In the genomic region with DNA sequence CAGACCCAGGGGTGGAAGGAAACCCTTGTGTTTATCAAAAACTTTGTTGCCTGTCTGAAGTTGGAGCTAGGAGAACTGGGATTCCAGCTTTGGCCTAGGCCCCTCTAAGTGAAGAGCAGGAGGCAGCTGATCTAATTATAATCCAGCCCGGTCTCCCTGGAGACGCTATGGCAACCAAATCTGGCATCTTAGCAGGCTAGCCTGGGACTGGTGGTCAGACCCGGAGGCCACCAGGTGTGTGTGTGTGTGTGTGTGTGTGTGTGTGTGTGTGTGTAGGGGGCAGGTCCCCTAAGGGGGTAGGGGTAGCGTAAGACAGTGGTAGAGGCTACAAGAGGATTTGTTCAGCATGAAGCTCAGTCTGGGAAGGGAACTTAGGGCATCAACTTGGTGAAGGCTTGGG, we compare ENCODE assay signal across 9 mouse cellular contexts. TPM values are rescaled to one million over a fixed set of nuclear protein-coding genes. Genes with fewer than 3 reads are reported as not detected.
DNase-seq lines count a peak whose midpoint lies in the region; ATAC-seq and TF ChIP-seq lines count a peak whose summit lies in the region.
"Had no signal": no experiment of that assay in that cellular context is flagged by ENCODE, and none has a peak within 500 bp of the region (broad histone marks: within the 10 kb centered on the region; RNA-seq: fewer than 3 reads in every experiment).

No protein-coding gene starts in this region.

- peak overlapping the region; percentile 60; the same call in 1 of the 2 replicates for H3K4me3 ChIP-seq in heart, embryonic 11.5 days (ENCODE audit: low read depth, low read length)
- H3K4me3 ChIP-seq in heart, embryonic 16.5 days (ENCODE audit: low read length), result peak overlapping the region; percentile 20; the same call in 1 of the 2 replicates
- peak overlapping the region; percentile 63; the same call in 1 of the 2 replicates for H3K4me3 ChIP-seq in limb, embryonic 13.5 days
- H3K4me3 ChIP-seq in olfactory bulb, adult 2 months (ENCODE audit: insufficient read depth, low read depth, low read length), result peak overlapping the region; percentile 38

- H3K4me2 ChIP-seq in heart, embryonic 11.5 days, result peak overlapping the region; percentile 89
- H3K4me2 ChIP-seq in heart, embryonic 16.5 days (ENCODE audit: low read depth, low read length), result peak overlapping the region; percentile 59
- H3K4me2 ChIP-seq in limb, embryonic 13.5 days (replicated peaks), result peak overlapping the region; percentile 77

- peak; percentile 22 for ATAC-seq in heart, embryonic 11.5 days (replicated peaks; ENCODE audit: insufficient number of reproducible peaks, low FRiP score, low TSS enrichment)
- ATAC-seq in heart, embryonic 16.5 days (replicated peaks; ENCODE audit: extremely low read depth, insufficient read depth, low FRiP score), result peak; percentile 46
- ATAC-seq in limb, embryonic 13.5 days (ENCODE audit: low FRiP score, low read depth), result peak; percentile 2; the same call in 1 of the 2 replicates
- no peak for ATAC-seq in inflammation-experienced regulatory T-cells, adult 6 months

- H3K27me3 ChIP-seq in heart, embryonic 11.5 days (ENCODE audit: control insufficient read depth, insufficient read depth, low read length), result no peaks in the 10 kb centered on the region
- no peaks in the 10 kb centered on the region for H3K27me3 ChIP-seq in heart, embryonic 16.5 days (ENCODE audit: control insufficient read depth, insufficient read depth, low read length)
- no peaks in the 10 kb centered on the region for H3K27me3 ChIP-seq in limb, embryonic 13.5 days

- peaks cover 4% of the 10 kb centered on the region; the same call in 1 of the 2 replicates for H3K36me3 ChIP-seq in heart, embryonic 11.5 days (ENCODE audit: control insufficient read depth, insufficient read depth, low read length)
- H3K36me3 ChIP-seq in heart, embryonic 16.5 days (ENCODE audit: control insufficient read depth, insufficient read depth), result peaks cover 7% of the 10 kb centered on the region; the same call in 1 of the 2 replicates
- H3K36me3 ChIP-seq in limb, embryonic 13.5 days, result peaks cover 18% of the 10 kb centered on the region

- WGBS in heart, embryonic 11.5 days (ENCODE audit: insufficient replicate concordance), result 39% methylated on average over 4 of the region's 4 CpGs
- WGBS in heart, embryonic 16.5 days, result 39% methylated on average over 4 of the region's 4 CpGs
- 56% methylated on average over 4 of the region's 4 CpGs for WGBS in limb, embryonic 13.5 days
- 6% methylated on average over 4 of the region's 4 CpGs for WGBS in olfactory bulb, adult 2 months

- no peak for TF ChIP-seq CTCF in brain, embryonic 14.5 days (IDR thresholded peaks at IDR 0.05; ENCODE audit: borderline replicate concordance, extremely low read depth, insufficient read depth, insufficient read length)
- TF ChIP-seq CTCF in olfactory bulb, adult 2 months (IDR thresholded peaks at IDR 0.05; ENCODE audit: insufficient read depth, low read depth, low read length), result no peak

- peaks cover 42% of the 10 kb centered on the region for H3K4me1 ChIP-seq in heart, embryonic 11.5 days (ENCODE audit: control insufficient read depth, insufficient read depth, low read length)
- peaks cover 32% of the 10 kb centered on the region for H3K4me1 ChIP-seq in heart, embryonic 16.5 days (ENCODE audit: control insufficient read depth, insufficient read depth, low read length)
- peaks cover 51% of the 10 kb centered on the region for H3K4me1 ChIP-seq in limb, embryonic 13.5 days
- peaks cover 38% of the 10 kb centered on the region for H3K4me1 ChIP-seq in olfactory bulb, adult 2 months (ENCODE audit: control insufficient read depth, insufficient read depth, low read length)

- no peak for DNase-seq in heart, adult 9 months (ENCODE audit: low spot score in 2 of 2)
- peak; percentile 94 for DNase-seq in brain, embryonic 14.5 days (ENCODE audit: low read depth)
- no peak for DNase-seq in urinary bladder, adult 18-20 months (ENCODE audit: low spot score in 2 of 2)

- no peaks in the 10 kb centered on the region for H3K9me3 ChIP-seq in heart, embryonic 11.5 days (replicated peaks; ENCODE audit: control insufficient read depth, low read length)
- H3K9me3 ChIP-seq in heart, embryonic 16.5 days (replicated peaks; ENCODE audit: control insufficient read depth, low read length), result no peaks in the 10 kb centered on the region
- no peaks in the 10 kb centered on the region for H3K9me3 ChIP-seq in limb, embryonic 13.5 days

- H3K9ac ChIP-seq in heart, embryonic 11.5 days (ENCODE audit: low read depth, low read length), result peak overlapping the region; percentile 65
- H3K9ac ChIP-seq in heart, embryonic 16.5 days (ENCODE audit: low read length), result peak overlapping the region; percentile 61
- H3K9ac ChIP-seq in limb, embryonic 13.5 days, result peak overlapping the region; percentile 27

- TF ChIP-seq POLR2A in brain, embryonic 14.5 days (IDR thresholded peaks at IDR 0.05; ENCODE audit: borderline replicate concordance, extremely low read depth, insufficient read depth, insufficient read length, poor library complexity, severe bottlenecking), result no peak
- TF ChIP-seq POLR2A in olfactory bulb, adult 2 months (IDR thresholded peaks at IDR 0.05; ENCODE audit: insufficient read depth, low read depth, low read length), result no peak

- peak overlapping the region; percentile 95 for H3K27ac ChIP-seq in heart, embryonic 11.5 days (ENCODE audit: low read depth, low read length)
- H3K27ac ChIP-seq in heart, embryonic 16.5 days (ENCODE audit: low read length), result peak overlapping the region; percentile 90
- peak overlapping the region; percentile 73; the same call in 1 of the 2 replicates for H3K27ac ChIP-seq in limb, embryonic 13.5 days
- peak overlapping the region; percentile 97 for H3K27ac ChIP-seq in olfactory bulb, adult 2 months (ENCODE audit: insufficient read depth, low read depth, low read length)

RNA-seq across cellular contexts. Expression of gene Ccdc71, which starts 10.5 kb away (rescaled TPM):
- 34.6 and 46.9 TPM in 2 replicates for polyA plus RNA-seq in heart, embryonic 11.5 days (2014; fragmentation: Nextera tagmentation; extraction: Ambion mirVana)
- polyA plus RNA-seq in brain, embryonic 14.5 days (2012; rRNA removed), result 37.6 and 38.8 TPM in 2 replicates
- polyA plus RNA-seq in heart, embryonic 16.5 days (2015; fragmentation: Nextera tagmentation; extraction: Ambion mirVana), result 39.8 and 44.3 TPM in 2 replicates
- polyA plus RNA-seq in limb, embryonic 13.5 days (2015; fragmentation: Nextera tagmentation; extraction: Ambion mirVana), result 57.7 and 59.7 TPM in 2 replicates
- not detected in 2 replicates for polyA plus RNA-seq in olfactory bulb, adult 2 months (2012; ENCODE audit: insufficient read depth, insufficient read length, low replicate concordance, missing spikeins)
- 10 to 100 TPM; 22.9 to 28.1 (median 27.5) TPM for polyA plus RNA-seq in inflammation-experienced regulatory T-cells, adult 6 months (2017; shearing (Covaris generic))

RNA-seq across cellular contexts. Expression of gene Klhdc8b, which starts 11.5 kb away (rescaled TPM):
- polyA plus RNA-seq in heart, embryonic 11.5 days (2014; fragmentation: Nextera tagmentation; extraction: Ambion mirVana), result 58.1 and 71.8 TPM in 2 replicates
- polyA plus RNA-seq in brain, embryonic 14.5 days (2012; rRNA removed), result 84.2 and 100 TPM in 2 replicates
- polyA plus RNA-seq in heart, embryonic 16.5 days (2015; fragmentation: Nextera tagmentation; extraction: Ambion mirVana), result 103 and 110 TPM in 2 replicates
- polyA plus RNA-seq in limb, embryonic 13.5 days (2015; fragmentation: Nextera tagmentation; extraction: Ambion mirVana), result 37.8 and 38.9 TPM in 2 replicates
- polyA plus RNA-seq in olfactory bulb, adult 2 months (2012; ENCODE audit: insufficient read depth, insufficient read length, low replicate concordance, missing spikeins), result not detected in 2 replicates
- polyA plus RNA-seq in inflammation-experienced regulatory T-cells, adult 6 months (2017; shearing (Covaris generic)), result 1 to 10 TPM in 2 of 3 experiments, under 1 TPM in 1; 0.94 to 1.9 (median 1.6) TPM

RNA-seq across cellular contexts. Expression of gene BC048562, which starts 13.6 kb away (rescaled TPM):
- not detected in 2 replicates for polyA plus RNA-seq in heart, embryonic 11.5 days (2014; fragmentation: Nextera tagmentation; extraction: Ambion mirVana)
- not detected in 2 replicates for polyA plus RNA-seq in brain, embryonic 14.5 days (2012; rRNA removed)
- polyA plus RNA-seq in heart, embryonic 16.5 days (2015; fragmentation: Nextera tagmentation; extraction: Ambion mirVana), result not detected in 2 replicates
- not detected in 2 replicates for polyA plus RNA-seq in limb, embryonic 13.5 days (2015; fragmentation: Nextera tagmentation; extraction: Ambion mirVana)
- not detected in 2 replicates for polyA plus RNA-seq in olfactory bulb, adult 2 months (2012; ENCODE audit: insufficient read depth, insufficient read length, low replicate concordance, missing spikeins)
- not detected for polyA plus RNA-seq in inflammation-experienced regulatory T-cells, adult 6 months (2017; shearing (Covaris generic))
- polyA plus RNA-seq: gonadal fat pad, adult 2 months had no signal

RNA-seq across cellular contexts. Expression of gene Ccdc36, which starts 21.6 kb away (rescaled TPM):
- 1.1 and 1.4 TPM in 2 replicates for polyA plus RNA-seq in heart, embryonic 11.5 days (2014; fragmentation: Nextera tagmentation; extraction: Ambion mirVana)
- polyA plus RNA-seq in brain, embryonic 14.5 days (2012; rRNA removed), result 1.4 and 1.5 TPM in 2 replicates
- 0.45 and 0.71 TPM in 2 replicates for polyA plus RNA-seq in heart, embryonic 16.5 days (2015; fragmentation: Nextera tagmentation; extraction: Ambion mirVana)
- polyA plus RNA-seq in limb, embryonic 13.5 days (2015; fragmentation: Nextera tagmentation; extraction: Ambion mirVana), result 1.6 and 2.0 TPM in 2 replicates
- polyA plus RNA-seq in olfactory bulb, adult 2 months (2012; ENCODE audit: insufficient read depth, insufficient read length, low replicate concordance, missing spikeins), result not detected in 2 replicates
- not detected for polyA plus RNA-seq in inflammation-experienced regulatory T-cells, adult 6 months (2017; shearing (Covaris generic))

RNA-seq across cellular contexts. Expression of gene Lamb2, which starts 29.7 kb away (rescaled TPM):
- polyA plus RNA-seq in heart, embryonic 11.5 days (2014; fragmentation: Nextera tagmentation; extraction: Ambion mirVana), result 22.7 and 30.4 TPM in 2 replicates
- 42.9 and 49.3 TPM in 2 replicates for polyA plus RNA-seq in brain, embryonic 14.5 days (2012; rRNA removed)
- polyA plus RNA-seq in heart, embryonic 16.5 days (2015; fragmentation: Nextera tagmentation; extraction: Ambion mirVana), result 67.1 and 77.7 TPM in 2 replicates
- polyA plus RNA-seq in limb, embryonic 13.5 days (2015; fragmentation: Nextera tagmentation; extraction: Ambion mirVana), result 47.1 and 62.6 TPM in 2 replicates
- polyA plus RNA-seq in olfactory bulb, adult 2 months (2012; ENCODE audit: insufficient read depth, insufficient read length, low replicate concordance, missing spikeins), result not detected in 2 replicates
- polyA plus RNA-seq in inflammation-experienced regulatory T-cells, adult 6 months (2017; shearing (Covaris generic)), result under 1 TPM in 2 of 3 experiments, not detected in 1; 0.06 to 0.08 TPM

Comparison
In these comparisons a context has a peak if more than half of its experiments do, and no peak if none do; other contexts are left out.
1. RNA of gene Ccdc71, which starts 10.5 kb away (polyA plus RNA-seq): 57.7 to 59.7 TPM in limb, embryonic 13.5 days, 39.8 to 44.3 TPM in heart, embryonic 16.5 days, 37.6 to 38.8 TPM in brain, embryonic 14.5 days, 34.6 to 46.9 TPM in heart, embryonic 11.5 days and 22.9 to 28.1 TPM in inflammation-experienced regulatory T-cells, adult 6 months; not detected in olfactory bulb, adult 2 months; every median in the first group is over 10 times any median in the second.
2. RNA of gene Klhdc8b, which starts 11.5 kb away (polyA plus RNA-seq): 103 to 110 TPM in heart, embryonic 16.5 days, 84.2 to 100 TPM in brain, embryonic 14.5 days, 58.1 to 71.8 TPM in heart, embryonic 11.5 days and 37.8 to 38.9 TPM in limb, embryonic 13.5 days; 0.94 to 1.9 TPM in inflammation-experienced regulatory T-cells, adult 6 months and not detected in olfactory bulb, adult 2 months; every median in the first group is over 10 times any median in the second.
3. Peak in every context shown above with its lines, with median percentiles within 50 percentile points of each other: H3K27ac ChIP-seq, H3K4me2 ChIP-seq, H3K4me3 ChIP-seq and H3K9ac ChIP-seq.